Mouse (Mus musculus) hematopoietic stem cell, adult 5-6 weeks (primary cell): ENCODE results near the gene Styk1. TPM values are rescaled to one million over a fixed set of nuclear protein-coding genes. Genes with fewer than 3 reads are reported as not detected.
"Not testable (repeated sequence)": the region's sequence is repeated elsewhere in the genome, so short reads cannot be mapped to it uniquely, and the experiment has no call there.

Experiments used
- ATAC-seq, 2 experiments: fragments of 125-278 bp in 1 of 2; replicated peaks in 1 of 2; 2 replicates each; pipeline ENCODE4 v1.8.0; 2016 to 2017; ENCODE audit warnings: inconsistent platforms in 2 of 2, mild to moderate bottlenecking in 2 of 2, moderate number of reproducible peaks in 2 of 2, low read depth in 1 of 2, moderate TSS enrichment in 1 of 2; ENCODE audit not compliant: low FRiP score in 2 of 2, poor library complexity in 2 of 2, severe bottlenecking in 2 of 2, insufficient read depth in 1 of 2, low TSS enrichment in 1 of 2
- total RNA-seq: library from RNA; stranded (forward); fragments of 172-1452, 232-1000 nt; gene quantifications from 2 replicates; pipeline ENCODE4 v1.2.3, GENCODE M21; 2017

The Styk1 gene
- total RNA-seq, 1 experiment from 2014 or later = 1.1 TPM

- no peak for ATAC-seq
These were observed 37.0 kb downstream of the Styk1 start for GRCm38 (mm10) chr6:131316155-131317101.

GRCm38 (mm10) chr6:131308031-131308430 is 45.4 kb downstream of the Styk1 start:
- ATAC-seq = peak; percentile 91 to 96

- no peak for ATAC-seq
These were observed 48.6 kb downstream of the Styk1 start for GRCm38 (mm10) chr6:131304776-131305175.

GRCm38 (mm10) chr6:131298531-131298930 is 54.9 kb downstream of the Styk1 start:
- peak; percentile 36 to 49; a peak in 3 of 4 replicates for ATAC-seq

- no peak for ATAC-seq
These were observed 58.8 kb downstream of the Styk1 start for GRCm38 (mm10) chr6:131294435-131295112.

GRCm38 (mm10) chr6:131293916-131294315 is 59.5 kb downstream of the Styk1 start:
- no peak for ATAC-seq

- peak; percentile 67 to 79 for ATAC-seq
These were observed 60.2 kb downstream of the Styk1 start, which contains the start of gene Magohb for GRCm38 (mm10) chr6:131292991-131293788. Magohb (minus strand) TSS chr6:131293244.

- peak; percentile 2 to 4; a peak in 1 of 4 replicates for ATAC-seq
These were observed 61.0 kb downstream of the Styk1 start for GRCm38 (mm10) chr6:131292276-131292990.

- ATAC-seq = peak; percentile 54 to 65; a peak in 2 of 4 replicates
These were observed 63.0 kb downstream of the Styk1 start for GRCm38 (mm10) chr6:131290430-131290829.

GRCm38 (mm10) chr6:131278160-131278559 is 75.2 kb downstream of the Styk1 start:
- ATAC-seq = not testable (repeated sequence)

GRCm38 (mm10) chr6:131276659-131277058 is 76.7 kb downstream of the Styk1 start:
- ATAC-seq = no peak

GRCm38 (mm10) chr6:131272311-131272710 is 81.1 kb downstream of the Styk1 start:
- no peak for ATAC-seq

- no peak for ATAC-seq
These were observed 83.1 kb downstream of the Styk1 start for GRCm38 (mm10) chr6:131270312-131270711.

GRCm38 (mm10) chr6:131269599-131269998 is 83.8 kb downstream of the Styk1 start:
- ATAC-seq = peak; percentile 81 to 94; a peak in 3 of 4 replicates

- no peak for ATAC-seq
These were observed 89.2 kb downstream of the Styk1 start for GRCm38 (mm10) chr6:131264175-131264574.

GRCm38 (mm10) chr6:131262778-131263177 is 90.6 kb downstream of the Styk1 start:
- no peak for ATAC-seq

- no peak for ATAC-seq
These were observed 91.4 kb downstream of the Styk1 start for GRCm38 (mm10) chr6:131262009-131262408.
